Mouse (Mus musculus) spleen, postnatal 14 days (tissue): ENCODE measurements around the gene Kcnk3.

Source experiments
- DNase-seq, 2 experiments: peaks; one replicate each; pipeline ENCODE4 v3.0.0; 2021 to 2022; ENCODE audit warnings: low spot score in 2 of 2

Kcnk3 gene

DNA sequence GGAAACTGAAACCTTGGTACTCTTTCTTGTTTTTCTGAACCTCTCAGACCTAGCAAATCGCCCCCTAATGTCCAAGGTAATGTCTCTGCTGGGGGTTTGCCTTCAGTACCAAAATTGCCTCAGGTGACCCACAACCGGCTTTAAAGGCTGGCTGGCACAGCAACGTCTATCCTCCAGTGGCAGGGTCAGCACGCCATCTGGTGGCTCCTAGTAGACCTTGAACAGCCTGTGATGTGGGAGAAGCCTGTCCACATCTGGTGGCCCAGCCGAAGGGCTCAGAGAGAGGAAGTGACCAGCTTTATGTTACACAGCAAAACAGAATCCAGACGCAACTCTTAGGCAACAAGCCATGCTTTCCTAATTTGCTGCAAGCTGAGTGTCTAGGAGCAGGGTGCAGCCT, 50.1 kb downstream of the Kcnk3 start:
- peak; percentile 50 to 68 for DNase-seq

DNA sequence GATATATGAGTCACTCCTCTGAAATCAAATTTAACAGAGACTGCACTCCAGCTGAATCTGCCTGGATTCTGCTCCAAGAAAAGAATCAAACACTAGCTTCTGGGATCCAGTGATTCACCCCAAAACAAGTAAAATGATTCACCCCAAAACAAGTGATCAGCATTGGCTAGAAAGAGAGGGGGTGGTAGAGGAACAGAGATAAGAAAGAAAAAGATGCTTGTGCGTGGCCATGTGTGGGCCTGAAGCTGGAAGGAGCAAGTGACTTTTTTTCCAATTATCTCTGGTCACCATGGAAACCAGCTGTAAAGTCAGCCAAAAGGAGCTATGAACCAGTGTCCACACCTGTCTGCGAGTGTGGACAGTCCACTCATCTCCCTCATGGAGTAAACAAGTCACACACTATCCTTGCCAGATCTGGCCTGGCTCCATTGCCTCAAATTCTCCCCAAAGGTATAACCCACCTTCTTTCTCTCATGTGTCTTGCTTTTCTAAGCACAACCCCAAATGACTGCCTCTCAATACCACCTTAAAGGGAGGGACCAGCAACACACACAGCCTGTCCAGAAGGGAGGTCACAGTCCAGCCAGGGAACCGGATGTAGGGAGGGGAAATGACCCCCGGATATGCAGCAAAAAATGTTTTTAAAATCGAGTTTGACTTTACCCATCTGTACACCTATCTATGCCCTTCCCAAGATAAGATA, 55.7 kb downstream of the Kcnk3 start:
- DNase-seq = no peak

GRCm38 (mm10) chr5:30646036-30646435, 58.1 kb downstream of the Kcnk3 start:
- DNase-seq = no peak

DNA sequence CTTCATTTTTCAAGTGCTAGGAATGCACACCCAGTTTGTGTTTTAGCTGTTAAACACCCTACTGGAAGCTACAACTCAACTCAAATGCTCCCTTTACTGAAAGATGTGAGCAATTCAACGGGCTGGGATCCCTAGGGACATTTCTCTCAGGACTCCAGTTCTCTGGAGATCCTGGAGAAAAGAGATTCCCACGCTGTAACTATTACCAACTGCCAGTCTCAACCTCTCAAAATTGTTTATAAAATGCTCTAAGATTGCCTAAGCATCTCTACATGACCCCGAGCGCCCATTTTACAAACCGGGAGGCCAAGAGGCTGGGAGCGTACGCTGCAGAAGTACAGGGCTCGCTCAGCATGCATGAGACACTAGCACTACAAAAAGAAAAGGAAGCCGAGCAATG, 59.4 kb downstream of the Kcnk3 start:
- no peak for DNase-seq

DNA sequence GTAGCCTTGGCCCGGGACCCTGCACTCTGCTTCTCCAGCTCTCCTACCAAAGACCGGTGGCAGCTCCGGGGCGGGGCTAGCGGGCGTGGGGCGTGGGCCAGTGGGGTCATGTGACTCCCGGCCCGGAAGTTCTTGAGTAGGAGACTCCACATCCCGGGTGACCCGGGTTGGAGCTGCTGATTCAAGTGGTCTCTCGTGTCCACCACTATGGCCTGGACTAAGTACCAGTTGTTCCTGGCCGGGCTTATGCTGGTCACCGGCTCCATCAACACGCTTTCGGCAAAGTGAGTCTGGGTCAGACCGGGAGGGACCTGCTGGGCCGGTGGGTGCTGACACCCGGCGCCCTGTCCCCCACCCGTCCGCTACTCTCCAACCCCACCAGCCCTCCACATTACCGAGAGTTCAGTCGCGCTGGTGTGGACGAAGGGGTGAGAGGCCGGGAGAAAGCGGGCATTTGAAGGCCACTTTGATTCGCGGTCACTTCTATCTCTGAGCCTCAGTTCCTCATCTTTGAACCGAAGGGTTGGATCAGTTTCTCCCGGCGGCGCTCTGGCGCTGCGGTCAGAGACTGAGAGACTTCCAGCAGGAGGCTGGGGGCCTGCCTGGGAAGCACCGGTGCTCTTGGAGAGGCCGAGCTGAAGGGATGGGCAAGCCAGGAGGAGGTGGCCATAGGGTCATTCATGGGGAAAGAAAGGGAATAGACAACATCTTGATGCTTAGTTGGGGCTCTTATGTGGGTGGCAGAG, 60.0 kb downstream of the Kcnk3 start, which contains the start of gene Slc35f6:
Gene Slc35f6 (plus strand): TSS at position 119 of the 746 bp plus-strand sequence.
- peak; percentile 85 to 89 for DNase-seq

DNA sequence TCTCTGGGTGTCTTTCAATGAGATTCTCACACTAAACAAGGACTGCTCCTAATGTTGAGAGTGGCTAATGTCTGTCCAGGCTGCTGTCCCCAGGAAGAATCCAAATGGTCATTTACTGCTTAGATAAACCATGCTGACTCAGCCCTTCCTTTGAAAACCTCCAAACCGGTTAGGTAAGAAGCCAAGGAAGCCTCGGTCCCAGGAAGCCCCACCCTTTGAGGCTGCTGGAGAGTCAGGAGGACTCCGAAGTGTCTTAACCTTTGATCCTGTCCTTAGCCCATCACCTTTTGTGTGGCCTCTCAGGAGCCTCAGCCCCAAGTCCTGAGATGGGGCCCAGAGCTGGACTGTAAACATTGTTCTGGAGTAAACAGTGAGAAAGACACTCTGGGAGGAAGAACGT, 61.6 kb downstream of the Kcnk3 start:
- no peak for DNase-seq

DNA sequence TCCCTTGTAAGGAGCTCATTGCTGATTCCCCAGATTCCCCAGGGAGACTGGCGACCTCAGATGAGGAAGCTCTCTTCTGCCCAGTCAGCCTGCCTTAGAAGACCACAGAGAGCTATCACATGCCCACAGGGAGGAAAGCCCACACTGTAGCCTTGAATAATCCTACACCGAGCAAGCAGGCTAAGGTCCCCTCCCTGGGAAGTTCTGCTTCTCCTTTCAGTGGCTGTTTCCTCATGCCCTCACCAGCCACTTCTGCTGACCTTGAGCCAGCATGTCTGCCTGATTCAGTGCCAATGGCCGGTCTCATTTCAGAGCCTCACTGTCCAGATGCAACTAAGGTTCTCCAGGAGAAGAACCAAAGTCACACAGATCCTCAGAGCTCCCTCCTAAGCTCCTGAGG, 62.8 kb downstream of the Kcnk3 start:
- no peak for DNase-seq

DNA sequence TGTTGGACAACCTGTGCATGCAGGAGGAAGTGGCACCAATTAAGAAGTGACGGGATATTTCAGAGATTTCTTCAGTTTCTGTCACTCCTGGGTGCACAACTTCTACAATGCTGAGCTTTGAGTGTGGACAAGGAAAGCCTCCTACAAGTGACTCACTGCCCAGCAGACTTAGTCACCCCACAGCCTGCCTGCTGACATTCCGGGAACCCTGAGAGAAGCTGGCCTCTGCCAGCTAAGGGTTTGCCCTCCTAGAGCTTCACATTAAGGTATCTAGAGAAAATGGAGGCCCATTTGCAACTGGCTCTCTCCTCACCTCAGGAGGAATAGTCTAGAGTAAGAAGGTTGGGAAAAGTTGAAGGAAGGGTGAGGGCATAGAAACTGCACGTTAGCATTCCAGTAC, 63.6 kb downstream of the Kcnk3 start:
- DNase-seq = no peak

DNA sequence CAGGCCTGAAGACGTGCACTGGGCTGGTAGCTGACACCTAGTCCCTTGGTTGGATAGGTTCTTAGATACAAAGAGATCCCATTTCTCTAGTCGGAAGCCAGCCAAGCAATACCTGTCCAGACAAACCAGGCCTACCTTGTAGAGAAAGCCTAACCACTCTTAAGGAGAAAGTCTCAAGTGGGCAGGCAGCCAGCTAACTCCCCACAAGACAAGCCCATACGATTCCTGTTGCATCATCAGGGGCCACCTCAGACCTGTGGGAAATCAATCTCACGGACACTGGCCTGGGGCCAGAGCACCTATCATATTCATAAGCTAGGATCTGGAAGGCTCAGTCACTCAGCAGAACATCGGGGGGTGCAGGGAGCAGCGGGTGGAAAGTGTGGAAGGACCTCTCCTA, 65.3 kb downstream of the Kcnk3 start:
- DNase-seq = no peak

- no peak for DNase-seq
Measured at GRCm38 (mm10) chr5:30655042-30655441, 67.1 kb downstream of the Kcnk3 start.

- no peak for DNase-seq
Measured at GRCm38 (mm10) chr5:30655526-30656195, 67.7 kb downstream of the Kcnk3 start.

DNA sequence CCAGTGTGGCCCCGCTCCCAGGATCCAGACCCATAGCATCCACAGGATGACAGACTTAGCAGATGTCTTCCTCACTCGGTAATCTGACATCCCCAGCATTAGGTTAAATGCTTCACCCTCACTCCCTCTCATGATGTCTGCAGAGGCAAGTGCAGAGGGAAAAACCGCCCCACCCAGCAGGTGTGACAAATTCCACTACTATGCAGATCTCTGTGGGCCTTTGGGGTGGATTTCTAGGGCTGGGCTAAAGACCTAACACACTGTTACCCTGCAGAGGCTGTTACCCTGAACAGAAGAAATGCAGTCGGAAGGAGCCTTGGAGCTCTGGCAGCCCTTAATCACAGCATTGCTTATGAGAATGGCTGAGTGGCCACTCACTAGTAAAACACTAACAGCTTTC, 71.1 kb downstream of the Kcnk3 start:
- no peak for DNase-seq

DNA sequence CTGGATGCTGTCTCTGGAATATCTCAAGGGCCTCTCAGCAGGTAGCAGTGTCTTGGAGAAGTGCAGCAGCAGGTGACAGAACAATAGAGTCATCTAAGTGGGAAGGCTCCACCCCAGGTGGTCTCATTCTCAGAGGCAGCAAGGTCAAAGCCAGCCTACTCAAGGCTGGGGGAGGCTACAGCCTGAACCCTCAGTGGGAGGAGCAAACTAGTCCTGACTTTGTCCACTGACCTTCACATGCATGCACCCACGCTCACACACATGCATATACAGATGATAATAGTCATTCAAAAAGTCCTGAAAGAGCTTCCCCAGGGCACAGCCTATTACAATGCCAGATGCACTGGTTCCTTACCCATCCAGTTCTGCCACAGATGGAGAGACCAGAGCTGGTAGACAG, 72.3 kb downstream of the Kcnk3 start:
- DNase-seq = no peak

GRCm38 (mm10) chr5:30660813-30661212, 72.8 kb downstream of the Kcnk3 start:
- no peak for DNase-seq

DNA sequence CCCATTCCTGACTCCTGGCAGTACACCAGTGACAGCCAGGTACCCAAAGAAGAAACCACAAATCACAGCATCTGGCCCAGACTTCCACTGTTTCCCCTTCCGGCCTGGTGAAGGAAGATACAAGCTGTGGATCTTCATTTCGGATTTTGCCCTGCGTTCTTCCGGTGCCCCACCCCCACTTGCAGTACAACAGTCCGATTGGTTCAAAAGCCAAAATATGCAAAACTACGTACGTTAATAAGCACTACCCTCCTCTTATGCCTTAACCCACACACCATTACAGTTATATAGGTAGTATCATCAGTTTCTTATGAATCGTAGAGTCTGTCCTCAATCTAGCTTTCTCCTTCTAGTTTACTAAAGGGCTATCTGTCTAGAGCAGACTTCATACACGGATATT, 77.4 kb downstream of the Kcnk3 start:
- DNase-seq = no peak

GRCm38 (mm10) chr5:30665968-30666367, 78.0 kb downstream of the Kcnk3 start:
- DNase-seq = no peak

DNA sequence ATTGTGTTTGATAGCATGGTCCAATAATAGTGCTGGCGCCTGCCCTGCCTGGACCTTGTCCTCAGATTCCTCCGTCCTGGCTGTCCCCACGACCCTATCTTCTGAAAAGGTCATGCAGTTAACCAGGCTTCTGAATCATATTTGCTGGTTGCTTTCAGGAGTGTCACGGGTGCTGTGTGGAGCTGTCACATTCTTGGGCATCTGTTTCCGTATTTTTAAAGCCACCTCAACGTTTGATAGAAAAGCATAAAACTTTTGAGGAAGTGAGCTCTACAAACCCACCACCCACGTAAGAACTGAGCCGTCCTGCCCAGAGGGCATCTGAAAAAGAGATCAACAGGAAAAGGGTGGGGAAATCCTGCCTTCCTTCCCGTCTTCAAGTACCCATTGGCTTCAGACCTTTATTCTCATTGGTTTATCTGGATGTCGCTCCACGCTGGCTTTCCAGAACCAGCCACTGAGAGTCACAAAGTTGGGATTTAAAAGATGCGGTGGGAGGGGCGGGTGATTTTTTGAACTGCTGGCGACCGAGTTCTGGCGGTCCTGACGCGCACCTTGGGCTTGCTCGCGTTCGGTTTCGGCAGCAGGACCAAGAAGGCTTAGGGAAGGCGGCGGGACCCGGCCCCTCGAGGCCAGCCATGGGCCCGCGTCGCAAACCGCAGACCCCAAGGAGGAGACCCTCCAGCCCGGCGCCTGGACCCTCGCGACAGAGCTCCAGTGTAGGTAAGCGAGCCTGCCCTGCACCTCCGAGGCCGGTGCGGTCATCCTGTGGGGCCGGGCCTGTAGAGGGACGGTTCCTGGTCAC, 78.6 kb downstream of the Kcnk3 start, which contains the start of gene Cenpa:
Gene Cenpa (plus strand): TSS at position 387 of the 805 bp plus-strand sequence.
- DNase-seq = peak; percentile 73 to 79

DNA sequence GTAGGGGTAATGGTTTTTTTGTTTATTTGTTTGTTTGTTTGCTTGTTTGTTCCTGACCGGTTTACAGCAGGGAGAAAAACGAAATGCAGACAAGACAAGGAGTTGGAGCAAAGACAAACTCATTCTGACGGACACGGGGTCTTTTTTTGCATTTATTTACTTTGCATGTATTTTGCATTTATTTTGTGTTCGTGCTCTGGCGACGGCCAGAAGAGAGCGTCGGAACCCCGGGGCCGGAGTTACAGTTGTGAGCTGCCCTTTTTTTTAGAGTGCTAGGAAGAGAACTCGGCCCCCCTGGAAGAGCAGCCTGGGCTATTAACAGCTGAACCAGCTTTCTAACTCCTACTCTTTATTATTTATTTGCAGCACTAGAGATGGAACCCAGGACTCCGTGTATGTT, 79.2 kb downstream of the Kcnk3 start:
- no peak for DNase-seq

GRCm38 (mm10) chr5:30667686-30668085, 79.7 kb downstream of the Kcnk3 start:
- DNase-seq = no peak

GRCm38 (mm10) chr5:30668637-30669495, 80.9 kb downstream of the Kcnk3 start:
- DNase-seq = no peak

DNA sequence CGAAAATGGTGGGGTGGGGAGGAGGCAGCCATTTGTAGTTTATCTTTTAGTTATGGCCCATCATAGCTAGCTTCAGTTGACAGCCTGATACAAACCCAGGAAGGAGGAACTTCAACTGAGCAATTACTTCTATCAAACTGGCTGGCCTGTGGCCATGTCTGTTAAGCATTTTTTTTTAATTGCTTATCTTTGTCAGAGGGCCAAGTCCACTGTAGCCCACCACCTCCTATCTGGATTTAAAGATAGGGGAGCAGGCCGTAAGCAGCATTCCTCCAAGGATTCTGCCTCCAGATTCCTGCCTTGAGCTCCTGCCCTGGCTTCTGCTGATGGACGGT, 81.5 kb downstream of the Kcnk3 start:
- DNase-seq = no peak
